Mouse (Mus musculus) liver, adult 2 months (tissue): ENCODE results near the gene Adcy10. TPM values are rescaled to one million over a fixed set of nuclear protein-coding genes. Genes with fewer than 3 reads are reported as not detected.

Source experiments
- DNase-seq: peaks from one replicate; pipeline ENCODE4 v3.0.0-alpha.2; 2011; ENCODE audit warnings: low read depth, low spot score; ENCODE audit errors: extremely low read depth
- H3K27ac ChIP-seq: fragments of 200-500 bp; replicated peaks from 2 replicates; pipeline ENCODE4 v1.5.1; 2012; ENCODE audit warnings: low read depth, mild to moderate bottlenecking, control low read depth, inconsistent platforms, low read length; ENCODE audit not compliant: insufficient read depth
- H3K27me3 ChIP-seq: fragments of 200-500 bp; 2 replicates; pipeline ENCODE4 v1.6.1; 2012; ENCODE audit warnings: mild to moderate bottlenecking, moderate library complexity, low read length, inconsistent platforms; ENCODE audit not compliant: control insufficient read depth, insufficient read depth
- H3K36me3 ChIP-seq: fragments of 200-500 bp; 2 replicates; pipeline ENCODE4 v1.6.1; 2012; ENCODE audit warnings: low read length, inconsistent platforms; ENCODE audit not compliant: control insufficient read depth, insufficient read depth
- H3K4me1 ChIP-seq: fragments of 200-500 bp; 2 replicates; pipeline ENCODE4 v1.6.1; 2011; ENCODE audit warnings: low read length; ENCODE audit not compliant: control insufficient read depth, insufficient read depth
- H3K4me3 ChIP-seq: fragments of 200-500 bp; 2 replicates; pipeline ENCODE4 v1.5.1; 2011; ENCODE audit warnings: low read depth, mild to moderate bottlenecking, control low read depth, low read length, moderate library complexity; ENCODE audit not compliant: insufficient read depth
- H3K79me2 ChIP-seq: fragments of 200-500 bp; 2 replicates; pipeline ENCODE4 v1.6.1; 2012; ENCODE audit warnings: inconsistent platforms, mild to moderate bottlenecking, low read length, moderate library complexity; ENCODE audit not compliant: control insufficient read depth, insufficient read depth
- H3K9ac ChIP-seq: fragments of 200-500 bp; 2 replicates; pipeline ENCODE4 v1.6.1; 2012; ENCODE audit warnings: low read depth, mild to moderate bottlenecking, control low read depth, inconsistent platforms, low read length
- CTCF ChIP-seq: fragments of 200-500 bp; IDR thresholded peaks from 2 replicates; pipeline ENCODE4 v1.5.1; 2011; ENCODE audit warnings: low read depth, low read length, control low read depth
- POLR2A ChIP-seq: fragments of 200-500 bp; IDR thresholded peaks from 2 replicates; pipeline ENCODE4 v1.6.1; 2011; ENCODE audit warnings: low read length, control low read depth; ENCODE audit not compliant: insufficient read depth; ENCODE audit errors: extremely low read depth
- WGBS: fragments of 180-500 bp; shearing (Covaris S2); methylation state at CpG from one replicate; pipeline ENCODE4 v1.1.7; 2018; 5-methylcytosine and 5-hydroxymethylcytosine counted together
- polyA plus RNA-seq: library from polyadenylated mRNA; depleted of rRNA; stranded (reverse); fragments of >200 nt; gene quantifications from 2 replicates; pipeline ENCODE4 v1.2.3, GENCODE M21; 2012
- total RNA-seq: library from RNA; depleted of rRNA; stranded (reverse); fragments of >200 nt; gene quantifications from 2 replicates; pipeline ENCODE4 v1.2.3, GENCODE M21; 2014

The Adcy10 gene
- total and polyA plus RNA-seq, 2 experiments: 0.18 TPM; not detected in 1

GRCm38 (mm10) chr1:165459041-165459502 is 25.9 kb upstream of the Adcy10 start:
- Histone ChIP-seq H3K27me3 (no peaks in the 10 kb centered on the region), H3K27ac (peak overlapping the region; percentile 71), H3K4me1 (no peaks in the 10 kb centered on the region; the same call in 1 of the 2 replicates), H3K36me3 (no peaks in the 10 kb centered on the region), H3K4me3 (peak overlapping the region; percentile 83), H3K9ac (peak overlapping the region; percentile 96), H3K79me2 (peaks cover 20% of the 10 kb centered on the region; the same call in 1 of the 2 replicates)
- 7% methylated on average over 7 of the region's 7 CpGs for WGBS
- DNase-seq: peak; percentile 89
- TF ChIP-seq POLR2A (no peak), CTCF (no peak)

DNA sequence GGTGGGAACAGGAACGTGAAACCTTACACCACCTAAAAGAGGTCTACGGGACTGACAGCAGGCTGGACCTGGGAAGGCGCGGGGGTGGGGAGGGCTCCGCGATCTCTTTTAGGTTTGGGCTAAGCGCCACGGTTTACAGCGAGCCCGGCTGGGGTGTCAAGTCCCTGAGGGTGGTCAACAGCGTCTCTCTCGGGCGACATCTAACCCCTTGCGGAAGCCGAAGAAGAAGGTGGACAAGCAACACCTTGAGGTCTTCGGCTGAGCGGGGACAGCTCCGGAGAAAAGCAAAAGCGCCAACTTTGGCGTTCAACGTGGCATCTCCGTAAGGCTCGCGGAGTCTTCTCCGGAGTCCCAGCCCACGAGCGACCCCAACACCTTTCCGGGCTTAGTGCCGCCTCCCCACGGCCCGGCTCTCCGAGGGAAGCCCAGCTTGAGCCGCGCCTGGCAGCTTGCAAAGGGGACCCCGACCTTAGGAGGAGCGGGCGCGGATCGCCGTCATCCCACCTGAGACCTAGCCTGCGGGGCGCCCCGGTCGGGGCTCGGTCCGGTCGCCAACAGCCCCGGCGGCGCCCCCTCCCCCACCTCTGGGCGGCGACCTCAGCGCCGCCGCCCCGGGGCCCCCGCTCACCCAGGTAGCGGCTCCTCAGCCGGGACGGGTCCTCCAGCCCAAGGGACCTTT is 25.3 kb upstream of the Adcy10 start:
- Histone ChIP-seq H3K4me1 (no peaks in the 10 kb centered on the region; the same call in 1 of the 2 replicates), H3K36me3 (no peaks in the 10 kb centered on the region), H3K27ac (peak overlapping the region; percentile 71), H3K4me3 (peak overlapping the region; percentile 83), H3K27me3 (no peaks in the 10 kb centered on the region), H3K9ac (peak overlapping the region; percentile 96), H3K79me2 (peaks cover 20% of the 10 kb centered on the region; the same call in 1 of the 2 replicates)
- WGBS: 0% methylated on average over 59 of the region's 60 CpGs
- TF ChIP-seq CTCF (no peak), POLR2A (no peak)
- DNase-seq: no peak

DNA sequence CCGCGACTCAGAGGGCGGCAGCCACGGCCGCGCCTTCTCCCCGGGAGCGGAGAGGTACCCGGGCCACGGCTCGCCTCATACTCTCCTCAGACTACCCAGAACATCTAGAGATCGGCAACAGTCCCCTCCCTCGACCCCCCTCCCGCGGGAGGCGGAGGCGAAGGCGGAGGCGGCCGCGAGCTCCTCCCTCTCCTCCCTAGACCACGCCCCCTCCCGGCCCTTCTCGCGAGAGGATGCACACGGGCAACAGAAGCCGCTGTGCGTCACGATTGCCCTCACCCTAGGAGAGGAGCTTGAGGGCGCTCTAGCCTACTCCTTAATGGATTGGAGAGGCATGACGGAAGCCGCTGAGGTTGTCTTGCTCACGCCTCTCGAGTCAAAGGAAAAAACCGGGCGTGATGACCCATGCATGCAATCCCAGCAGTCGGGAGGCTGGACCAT is 24.6 kb upstream of the Adcy10 start, which contains the start of the genes Dcaf6 and Mpc2:
TSS of gene Dcaf6 (minus strand) at position 116 of the 441 bp plus-strand sequence.
TSS of gene Mpc2 (plus strand) at position 278 of the 441 bp plus-strand sequence.
- Histone ChIP-seq H3K36me3 (no peaks in the 10 kb centered on the region), H3K9ac (peak within 1 kb of the TSS; percentile 96), H3K4me1 (peaks cover 2% of the 10 kb centered on the region), H3K4me3 (peak within 1 kb of the TSS; percentile 83), H3K27ac (peak within 1 kb of the TSS; percentile 97), H3K27me3 (no peaks in the 10 kb centered on the region), H3K79me2 (peaks cover 19% of the 10 kb centered on the region; the same call in 1 of the 2 replicates)
- WGBS: under 1% methylated on average over 37 of the region's 37 CpGs
- DNase-seq: peak; percentile 93
- TF ChIP-seq POLR2A (peak; percentile 94), CTCF (peak; percentile 39; the same call in 1 of the 2 replicates)

- no peaks in the 10 kb centered on the region for H3K27me3 ChIP-seq
- no peaks in the 10 kb centered on the region for H3K36me3 ChIP-seq
- WGBS: under 1% methylated on average over 41 of the region's 41 CpGs
- H3K4me1 ChIP-seq: peaks cover 2% of the 10 kb centered on the region
- peaks cover 16% of the 10 kb centered on the region; the same call in 1 of the 2 replicates for H3K79me2 ChIP-seq
- peak overlapping the region; percentile 93 for H3K9ac ChIP-seq
- peak; percentile 96 for DNase-seq
- TF ChIP-seq CTCF: no peak
- TF ChIP-seq POLR2A: peak; percentile 98
- H3K4me3 ChIP-seq: peak overlapping the region; percentile 83
- peak overlapping the region; percentile 97 for H3K27ac ChIP-seq
Measured at GRCm38 (mm10) chr1:165460801-165461377, 24.1 kb upstream of the Adcy10 start.

- no peaks in the 10 kb centered on the region for H3K27me3 ChIP-seq
- peak overlapping the region; percentile 97 for H3K27ac ChIP-seq
- H3K9ac ChIP-seq: peak overlapping the region; percentile 93
- TF ChIP-seq CTCF (no peak), POLR2A (no peak)
- WGBS: under 1% methylated on average over 9 of the region's 9 CpGs
- peaks cover 18% of the 10 kb centered on the region; the same call in 1 of the 2 replicates for H3K79me2 ChIP-seq
- peaks cover 5% of the 10 kb centered on the region for H3K4me1 ChIP-seq
- H3K36me3 ChIP-seq: no peaks in the 10 kb centered on the region
- H3K4me3 ChIP-seq: peak overlapping the region; percentile 83
- peak; percentile 90 for DNase-seq
Measured at GRCm38 (mm10) chr1:165461681-165462080, 23.3 kb upstream of the Adcy10 start.
